Mouse (Mus musculus): ENCODE measurements around the gene Gas2. TPM values are rescaled to one million over a fixed set of nuclear protein-coding genes. Genes with fewer than 3 reads are reported as not detected.

The Gas2 gene
- polyA plus RNA-seq, 1 experiment from 2014 or later, result 12.3 TPM

GRCm38 (mm10) chr7:51840515-51840914, 21.3 kb upstream of the Gas2 start:
- 50% methylated on average over 7 of the region's 7 CpGs for WGBS
- H3K4me1 ChIP-seq (ENCODE audit: control insufficient read depth, insufficient read depth, low read depth, low read length), result no peaks in the 10 kb centered on the region
- ATAC-seq, result no peak
- no peak overlapping the region for H3K4me3 ChIP-seq (ENCODE audit: low read length)
- no peak overlapping the region for H3K9ac ChIP-seq (ENCODE audit: low read depth, low read length)
- peaks cover 2% of the 10 kb centered on the region; the same call in 1 of the 2 replicates for H3K9me3 ChIP-seq (ENCODE audit: control insufficient read depth, low read length)
- no peak overlapping the region for H3K4me2 ChIP-seq (ENCODE audit: low read length)
- no peaks in the 10 kb centered on the region for H3K27me3 ChIP-seq (replicated peaks; ENCODE audit: control insufficient read depth, insufficient read depth, low read length)
- H3K36me3 ChIP-seq (ENCODE audit: control insufficient read depth, insufficient read depth, low read length), result no peaks in the 10 kb centered on the region
- no peak overlapping the region for H3K27ac ChIP-seq (ENCODE audit: low read depth, low read length)

- Histone ChIP-seq H3K4me3 (ENCODE audit: low read length) (no peak overlapping the region), H3K36me3 (ENCODE audit: control insufficient read depth, insufficient read depth, low read length) (no peaks in the 10 kb centered on the region), H3K9me3 (ENCODE audit: control insufficient read depth, low read length) (no peaks in the 10 kb centered on the region), H3K4me2 (ENCODE audit: low read length) (no peak overlapping the region), H3K9ac (ENCODE audit: low read depth, low read length) (no peak overlapping the region), H3K27ac (ENCODE audit: low read depth, low read length) (no peak overlapping the region), H3K27me3 (replicated peaks; ENCODE audit: control insufficient read depth, insufficient read depth, low read length) (no peaks in the 10 kb centered on the region), H3K4me1 (ENCODE audit: control insufficient read depth, insufficient read depth, low read depth, low read length) (no peaks in the 10 kb centered on the region)
- WGBS, result 83% methylated on average over 6 of the region's 6 CpGs
- no peak for ATAC-seq
These were observed 10.9 kb upstream of the Gas2 start for GRCm38 (mm10) chr7:51850877-51851276.

GRCm38 (mm10) chr7:51851890-51852507, 9.8 kb upstream of the Gas2 start:
- no peak for ATAC-seq
- Histone ChIP-seq H3K27me3 (replicated peaks; ENCODE audit: control insufficient read depth, insufficient read depth, low read length) (no peaks in the 10 kb centered on the region), H3K4me3 (ENCODE audit: low read length) (no peak overlapping the region), H3K27ac (ENCODE audit: low read depth, low read length) (no peak overlapping the region), H3K36me3 (ENCODE audit: control insufficient read depth, insufficient read depth, low read length) (no peaks in the 10 kb centered on the region), H3K4me1 (ENCODE audit: control insufficient read depth, insufficient read depth, low read depth, low read length) (no peaks in the 10 kb centered on the region), H3K9ac (ENCODE audit: low read depth, low read length) (no peak overlapping the region), H3K9me3 (ENCODE audit: control insufficient read depth, low read length) (no peaks in the 10 kb centered on the region), H3K4me2 (ENCODE audit: low read length) (no peak overlapping the region)
- 87% methylated on average over 5 of the region's 5 CpGs for WGBS

- H3K4me2 ChIP-seq (ENCODE audit: low read length), result peak within 1 kb of the TSS; percentile 96
- peak; percentile 99 for ATAC-seq
- no peaks in the 10 kb centered on the region for H3K9me3 ChIP-seq (ENCODE audit: control insufficient read depth, low read length)
- H3K4me1 ChIP-seq (ENCODE audit: control insufficient read depth, insufficient read depth, low read depth, low read length), result peaks cover 12% of the 10 kb centered on the region
- peak within 1 kb of the TSS; percentile 75 for H3K4me3 ChIP-seq (ENCODE audit: low read length)
- peak within 1 kb of the TSS; percentile 99 for H3K27ac ChIP-seq (ENCODE audit: low read depth, low read length)
- no peaks in the 10 kb centered on the region for H3K27me3 ChIP-seq (replicated peaks; ENCODE audit: control insufficient read depth, insufficient read depth, low read length)
- no peaks in the 10 kb centered on the region for H3K36me3 ChIP-seq (ENCODE audit: control insufficient read depth, insufficient read depth, low read length)
- WGBS, result under 1% methylated on average over 31 of the region's 43 CpGs
- H3K9ac ChIP-seq (ENCODE audit: low read depth, low read length), result peak within 1 kb of the TSS; percentile 95
These were observed 280 bp downstream of the Gas2 start, which contains the start of gene Fancf for GRCm38 (mm10) chr7:51862097-51862492. Gene Fancf (minus strand): TSS chr7:51862267.

GRCm38 (mm10) chr7:51862842-51863241, 1.0 kb downstream of the Gas2 start:
- no peaks in the 10 kb centered on the region for H3K9me3 ChIP-seq (ENCODE audit: control insufficient read depth, low read length)
- H3K4me2 ChIP-seq (ENCODE audit: low read length), result peak overlapping the region; percentile 63
- no peak overlapping the region; the same call in 1 of the 2 replicates for H3K9ac ChIP-seq (ENCODE audit: low read depth, low read length)
- H3K4me3 ChIP-seq (ENCODE audit: low read length), result peak overlapping the region; percentile 75
- ATAC-seq, result no peak
- H3K27ac ChIP-seq (ENCODE audit: low read depth, low read length), result no peak overlapping the region
- WGBS, result 84% methylated on average over 3 of the region's 3 CpGs
- H3K4me1 ChIP-seq (ENCODE audit: control insufficient read depth, insufficient read depth, low read depth, low read length), result peaks cover 12% of the 10 kb centered on the region
- H3K27me3 ChIP-seq (replicated peaks; ENCODE audit: control insufficient read depth, insufficient read depth, low read length), result no peaks in the 10 kb centered on the region
- H3K36me3 ChIP-seq (ENCODE audit: control insufficient read depth, insufficient read depth, low read length), result no peaks in the 10 kb centered on the region

- Histone ChIP-seq H3K9ac (ENCODE audit: low read depth, low read length) (no peak overlapping the region), H3K4me1 (ENCODE audit: control insufficient read depth, insufficient read depth, low read depth, low read length) (peaks cover 12% of the 10 kb centered on the region), H3K27ac (ENCODE audit: low read depth, low read length) (no peak overlapping the region), H3K4me3 (ENCODE audit: low read length) (no peak overlapping the region), H3K27me3 (replicated peaks; ENCODE audit: control insufficient read depth, insufficient read depth, low read length) (no peaks in the 10 kb centered on the region), H3K9me3 (ENCODE audit: control insufficient read depth, low read length) (no peaks in the 10 kb centered on the region), H3K36me3 (ENCODE audit: control insufficient read depth, insufficient read depth, low read length) (no peaks in the 10 kb centered on the region), H3K4me2 (ENCODE audit: low read length) (no peak overlapping the region)
- WGBS, result 86% methylated on average over 1 of the region's 1 CpGs
- no peak for ATAC-seq
These were observed 3.5 kb downstream of the Gas2 start for GRCm38 (mm10) chr7:51865336-51865735.

- H3K9ac ChIP-seq (ENCODE audit: low read depth, low read length), result no peak overlapping the region
- H3K27ac ChIP-seq (ENCODE audit: low read depth, low read length), result no peak overlapping the region
- ATAC-seq, result no peak
- no peaks in the 10 kb centered on the region for H3K27me3 ChIP-seq (replicated peaks; ENCODE audit: control insufficient read depth, insufficient read depth, low read length)
- WGBS, result 71% methylated on average over 1 of the region's 1 CpGs
- no peaks in the 10 kb centered on the region for H3K9me3 ChIP-seq (ENCODE audit: control insufficient read depth, low read length)
- H3K4me2 ChIP-seq (ENCODE audit: low read length), result no peak overlapping the region
- peaks cover under 1% of the 10 kb centered on the region; the same call in 1 of the 2 replicates for H3K4me1 ChIP-seq (ENCODE audit: control insufficient read depth, insufficient read depth, low read depth, low read length)
- no peaks in the 10 kb centered on the region for H3K36me3 ChIP-seq (ENCODE audit: control insufficient read depth, insufficient read depth, low read length)
- H3K4me3 ChIP-seq (ENCODE audit: low read length), result no peak overlapping the region
These were observed 6.2 kb downstream of the Gas2 start for GRCm38 (mm10) chr7:51867983-51868382.

- no peak overlapping the region for H3K4me3 ChIP-seq (ENCODE audit: low read length)
- H3K27ac ChIP-seq (ENCODE audit: low read depth, low read length), result no peak overlapping the region
- no peak overlapping the region for H3K4me2 ChIP-seq (ENCODE audit: low read length)
- no peaks in the 10 kb centered on the region for H3K9me3 ChIP-seq (ENCODE audit: control insufficient read depth, low read length)
- no peak for ATAC-seq
- no peaks in the 10 kb centered on the region for H3K27me3 ChIP-seq (replicated peaks; ENCODE audit: control insufficient read depth, insufficient read depth, low read length)
- no peaks in the 10 kb centered on the region for H3K36me3 ChIP-seq (ENCODE audit: control insufficient read depth, insufficient read depth, low read length)
- WGBS, result 70% methylated on average over 1 of the region's 1 CpGs
- H3K9ac ChIP-seq (ENCODE audit: low read depth, low read length), result no peak overlapping the region
- H3K4me1 ChIP-seq (ENCODE audit: control insufficient read depth, insufficient read depth, low read depth, low read length), result no peaks in the 10 kb centered on the region
These were observed 10.2 kb downstream of the Gas2 start for GRCm38 (mm10) chr7:51872041-51872440.

GRCm38 (mm10) chr7:51872597-51872996, 10.8 kb downstream of the Gas2 start:
- Histone ChIP-seq H3K4me1 (ENCODE audit: control insufficient read depth, insufficient read depth, low read depth, low read length) (no peaks in the 10 kb centered on the region), H3K9ac (ENCODE audit: low read depth, low read length) (no peak overlapping the region), H3K27me3 (replicated peaks; ENCODE audit: control insufficient read depth, insufficient read depth, low read length) (no peaks in the 10 kb centered on the region), H3K9me3 (ENCODE audit: control insufficient read depth, low read length) (no peaks in the 10 kb centered on the region), H3K27ac (ENCODE audit: low read depth, low read length) (no peak overlapping the region), H3K4me2 (ENCODE audit: low read length) (no peak overlapping the region), H3K4me3 (ENCODE audit: low read length) (no peak overlapping the region), H3K36me3 (ENCODE audit: control insufficient read depth, insufficient read depth, low read length) (no peaks in the 10 kb centered on the region)
- no peak for ATAC-seq

All from hindbrain, embryonic 16.5 days (tissue).